Mouse (Mus musculus) lung, embryonic 15.5 days (tissue): ENCODE results near the gene Gm21425. TPM values are rescaled to one million over a fixed set of nuclear protein-coding genes. Genes with fewer than 3 reads are reported as not detected.
"Not testable (repeated sequence)": the region's sequence is repeated elsewhere in the genome, so short reads cannot be mapped to it uniquely, and the experiment has no call there.

Experiments
- ATAC-seq: fragments of 200-750 bp; cut with Nextera tagmentation; 2 replicates; pipeline ENCODE4 v1.8.0; 2017; ENCODE audit warnings: moderate number of reproducible peaks, borderline replicate concordance; ENCODE audit not compliant: low FRiP score, low TSS enrichment; ENCODE audit errors: extremely low read depth
- H3K27ac ChIP-seq: fragments of 300-500 bp; sonication (generic); 2 replicates; pipeline ENCODE4 v1.5.1; 2015; ENCODE audit warnings: moderate library complexity, mild to moderate bottlenecking, inconsistent platforms
- H3K27me3 ChIP-seq: fragments of 300-500 bp; sonication (generic); 2 replicates; pipeline ENCODE4 v1.6.1; 2015; ENCODE audit warnings: inconsistent platforms
- H3K36me3 ChIP-seq: fragments of 300-500 bp; sonication (generic); 2 replicates; pipeline ENCODE4 v1.6.1; 2015; ENCODE audit warnings: inconsistent platforms
- H3K4me1 ChIP-seq: fragments of 300-500 bp; sonication (generic); 2 replicates; pipeline ENCODE4 v1.6.1; 2015; ENCODE audit warnings: inconsistent platforms
- H3K4me2 ChIP-seq: fragments of 300-500 bp; sonication (generic); 2 replicates; pipeline ENCODE4 v1.6.1; 2015; ENCODE audit warnings: inconsistent platforms, mild to moderate bottlenecking, moderate library complexity
- H3K4me3 ChIP-seq: fragments of 300-500 bp; sonication (generic); 2 replicates; pipeline ENCODE4 v1.5.1; 2015; ENCODE audit warnings: mild to moderate bottlenecking, inconsistent platforms
- H3K9ac ChIP-seq: fragments of 300-500 bp; sonication (generic); 2 replicates; pipeline ENCODE4 v1.6.1; 2015; ENCODE audit warnings: inconsistent platforms
- H3K9me3 ChIP-seq: fragments of 300-500 bp; sonication (generic); 2 replicates; pipeline ENCODE4 v1.6.1; 2016; ENCODE audit warnings: inconsistent platforms
- WGBS: fragments of 180-500 bp; shearing (Covaris S2); methylation state at CpG from one replicate; pipeline ENCODE4 v1.1.7; 2015; 5-methylcytosine and 5-hydroxymethylcytosine counted together
- polyA plus RNA-seq: library from polyadenylated mRNA; unstranded; fragments of >200 nt; fragmentation: Nextera tagmentation; extraction: Ambion mirVana; gene quantifications from 2 replicates; pipeline ENCODE4 v1.2.1, GENCODE M21; 2015

Gm21425 gene
- polyA plus RNA-seq: not detected in 2 replicates

- not testable (repeated sequence) for H3K4me2 ChIP-seq, ATAC-seq, H3K27ac ChIP-seq, H3K9ac ChIP-seq, H3K27me3 ChIP-seq, H3K4me1 ChIP-seq, H3K4me3 ChIP-seq, H3K9me3 ChIP-seq, H3K36me3 ChIP-seq
Observed at GRCm38 (mm10) chrY:13161668-13162067, at the start of gene Gm21425. Gene Gm21425 (plus strand): TSS chrY:13161968.

GRCm38 (mm10) chrY:13133392-13133791 is 28.4 kb upstream of the Gm21425 start, which contains the start of gene Gm21891:
Gene Gm21891 (minus strand): TSS chrY:13133492.
- not testable (repeated sequence) for H3K4me2 ChIP-seq, H3K27me3 ChIP-seq, H3K27ac ChIP-seq, H3K4me1 ChIP-seq, H3K4me3 ChIP-seq, H3K9ac ChIP-seq, H3K36me3 ChIP-seq, ATAC-seq, H3K9me3 ChIP-seq
- WGBS: no CpG with 5 or more reads among the region's 3 CpGs

Other genes with a start within 250 kb of the Gm21425 start
- gene Gm20807, start 119.1 kb upstream of the Gm21425 start, polyA plus RNA-seq: not detected in 2 replicates
- gene Gm21891, start 28.5 kb upstream of the Gm21425 start, polyA plus RNA-seq: not detected in 2 replicates
- not detected in 2 replicates for gene Gm21828, start 62.0 kb downstream of the Gm21425 start, polyA plus RNA-seq
- not detected in 2 replicates for gene Gm21440, start 90.4 kb downstream of the Gm21425 start, polyA plus RNA-seq
- not detected in 2 replicates for gene Gm21454, start 90.5 kb downstream of the Gm21425 start, polyA plus RNA-seq
- not detected in 2 replicates for gene Gm21725, start 187.1 kb downstream of the Gm21425 start, polyA plus RNA-seq